Mouse (Mus musculus) liver, embryonic 15.5 days (tissue): ENCODE measurements around the gene Lamb1. TPM values are rescaled to one million over a fixed set of nuclear protein-coding genes. Genes with fewer than 3 reads are reported as not detected.

ENCODE experiments used
- ATAC-seq: fragments of 200-750 bp; cut with Nextera tagmentation; 2 replicates; pipeline ENCODE4 v1.8.0; 2017; ENCODE audit warnings: moderate number of reproducible peaks, mild to moderate bottlenecking, moderate library complexity; ENCODE audit not compliant: insufficient read depth
- H3K27ac ChIP-seq: fragments of 300-500 bp; sonication (generic); replicated peaks from 2 replicates; pipeline ENCODE4 v1.5.1; 2015; ENCODE audit warnings: mild to moderate bottlenecking, inconsistent platforms
- H3K27me3 ChIP-seq: fragments of 300-500 bp; sonication (generic); 2 replicates; pipeline ENCODE4 v1.6.1; 2015; ENCODE audit warnings: mild to moderate bottlenecking, inconsistent platforms
- H3K36me3 ChIP-seq: fragments of 300-500 bp; sonication (generic); replicated peaks from 2 replicates; pipeline ENCODE4 v1.6.1; 2015; ENCODE audit warnings: moderate library complexity, mild to moderate bottlenecking, inconsistent platforms
- H3K4me1 ChIP-seq: fragments of 300-500 bp; sonication (generic); replicated peaks from 2 replicates; pipeline ENCODE4 v1.6.1; 2015; ENCODE audit warnings: inconsistent platforms
- H3K4me2 ChIP-seq: fragments of 300-500 bp; sonication (generic); 2 replicates; pipeline ENCODE4 v1.6.1; 2015; ENCODE audit warnings: moderate library complexity, mild to moderate bottlenecking, inconsistent platforms
- H3K4me3 ChIP-seq: fragments of 300-500 bp; sonication (generic); replicated peaks from 2 replicates; pipeline ENCODE4 v1.5.1; 2015; ENCODE audit warnings: mild to moderate bottlenecking, inconsistent platforms
- H3K9ac ChIP-seq: fragments of 300-500 bp; sonication (generic); 2 replicates; pipeline ENCODE4 v1.6.1; 2015; ENCODE audit warnings: moderate library complexity, mild to moderate bottlenecking, inconsistent platforms
- H3K9me3 ChIP-seq: fragments of 300-500 bp; sonication (generic); replicated peaks from 2 replicates; pipeline ENCODE4 v1.6.1; 2016; ENCODE audit warnings: inconsistent platforms
- WGBS: fragments of 180-500 bp; shearing (Covaris S2); methylation state at CpG from one replicate; pipeline ENCODE4 v1.1.7; 2015; ENCODE audit warnings: mixed read lengths; ENCODE audit not compliant: insufficient replicate concordance; 5-methylcytosine and 5-hydroxymethylcytosine counted together
- polyA plus RNA-seq: library from polyadenylated mRNA; unstranded; fragments of >200 nt; fragmentation: Nextera tagmentation; extraction: Ambion mirVana; gene quantifications from 2 replicates; pipeline ENCODE4 v1.2.1, GENCODE M21; 2015

The Lamb1 gene
- polyA plus RNA-seq, result 3.8 and 4.0 TPM in 2 replicates

- Histone ChIP-seq H3K9me3 (no peaks in the 10 kb centered on the region), H3K27ac (no peak within 1 kb of the TSS), H3K4me2 (peak within 1 kb of the TSS; percentile 55), H3K27me3 (peaks cover 47% of the 10 kb centered on the region), H3K36me3 (no peaks in the 10 kb centered on the region), H3K4me3 (peak within 1 kb of the TSS; percentile 38), H3K4me1 (no peaks in the 10 kb centered on the region), H3K9ac (no peak within 1 kb of the TSS)
- ATAC-seq, result no peak
- WGBS, result under 1% methylated on average over 39 of the region's 39 CpGs
Measured at GRCm38 (mm10) chr12:31265005-31265721, at the start of gene Lamb1. Gene Lamb1 (plus strand): TSS chr12:31265234.

GRCm38 (mm10) chr12:31217232-31217631 is 47.8 kb upstream of the Lamb1 start:
- Histone ChIP-seq H3K4me2 (no peak overlapping the region), H3K9me3 (no peaks in the 10 kb centered on the region), H3K27me3 (no peaks in the 10 kb centered on the region), H3K4me3 (no peak overlapping the region), H3K27ac (no peak overlapping the region), H3K4me1 (no peaks in the 10 kb centered on the region), H3K9ac (no peak overlapping the region), H3K36me3 (no peaks in the 10 kb centered on the region)
- 76% methylated on average over 5 of the region's 5 CpGs for WGBS
- ATAC-seq, result no peak

GRCm38 (mm10) chr12:31218774-31219173 is 46.3 kb upstream of the Lamb1 start:
- no peak for ATAC-seq

GRCm38 (mm10) chr12:31221522-31221921 is 43.5 kb upstream of the Lamb1 start:
- Histone ChIP-seq H3K9me3 (no peaks in the 10 kb centered on the region), H3K27me3 (no peaks in the 10 kb centered on the region), H3K36me3 (no peaks in the 10 kb centered on the region), H3K27ac (no peak overlapping the region), H3K4me1 (no peaks in the 10 kb centered on the region), H3K4me3 (no peak overlapping the region), H3K4me2 (no peak overlapping the region), H3K9ac (no peak overlapping the region)
- WGBS, result 54% methylated on average over 6 of the region's 6 CpGs
- no peak for ATAC-seq

More at GRCm38 (mm10) chr12:31218774-31219173, 46.3 kb upstream of the Lamb1 start:
- Histone ChIP-seq H3K27me3 (no peaks in the 10 kb centered on the region), H3K9ac (no peak overlapping the region), H3K9me3 (no peaks in the 10 kb centered on the region), H3K4me3 (no peak overlapping the region), H3K4me1 (no peaks in the 10 kb centered on the region), H3K36me3 (no peaks in the 10 kb centered on the region), H3K27ac (no peak overlapping the region), H3K4me2 (no peak overlapping the region)
- 42% methylated on average over 3 of the region's 3 CpGs for WGBS

- Histone ChIP-seq H3K27me3 (no peaks in the 10 kb centered on the region), H3K4me1 (no peaks in the 10 kb centered on the region), H3K36me3 (no peaks in the 10 kb centered on the region), H3K9me3 (no peaks in the 10 kb centered on the region), H3K27ac (no peak overlapping the region), H3K9ac (no peak overlapping the region), H3K4me2 (no peak overlapping the region), H3K4me3 (no peak overlapping the region)
- ATAC-seq, result no peak
- 38% methylated on average over 2 of the region's 2 CpGs for WGBS
Measured at GRCm38 (mm10) chr12:31222282-31222681, 42.8 kb upstream of the Lamb1 start.

GRCm38 (mm10) chr12:31222741-31223140 is 42.3 kb upstream of the Lamb1 start:
- no peak overlapping the region for H3K4me3 ChIP-seq
- no peaks in the 10 kb centered on the region for H3K9me3 ChIP-seq
- no peak overlapping the region for H3K27ac ChIP-seq
- no peaks in the 10 kb centered on the region for H3K27me3 ChIP-seq
- ATAC-seq, result no peak
- H3K4me1 ChIP-seq, result no peaks in the 10 kb centered on the region
- 28% methylated on average over 3 of the region's 3 CpGs for WGBS
- no peak overlapping the region for H3K4me2 ChIP-seq
- no peaks in the 10 kb centered on the region for H3K36me3 ChIP-seq
- H3K9ac ChIP-seq, result no peak overlapping the region

GRCm38 (mm10) chr12:31225451-31225850 is 39.6 kb upstream of the Lamb1 start:
- H3K9ac ChIP-seq, result no peak overlapping the region
- no peak overlapping the region for H3K4me3 ChIP-seq
- H3K27me3 ChIP-seq, result no peaks in the 10 kb centered on the region
- ATAC-seq, result no peak
- H3K9me3 ChIP-seq, result no peaks in the 10 kb centered on the region
- H3K27ac ChIP-seq, result no peak overlapping the region
- H3K36me3 ChIP-seq, result no peaks in the 10 kb centered on the region
- H3K4me2 ChIP-seq, result no peak overlapping the region
- 55% methylated on average over 8 of the region's 8 CpGs for WGBS
- H3K4me1 ChIP-seq, result no peaks in the 10 kb centered on the region

- 70% methylated on average over 3 of the region's 3 CpGs for WGBS
- Histone ChIP-seq H3K4me3 (no peak overlapping the region), H3K9ac (no peak overlapping the region), H3K4me1 (no peaks in the 10 kb centered on the region), H3K27me3 (no peaks in the 10 kb centered on the region), H3K27ac (no peak overlapping the region), H3K36me3 (no peaks in the 10 kb centered on the region), H3K4me2 (no peak overlapping the region), H3K9me3 (no peaks in the 10 kb centered on the region)
- ATAC-seq, result no peak
Measured at GRCm38 (mm10) chr12:31227167-31227566, 37.9 kb upstream of the Lamb1 start.

- no peak for ATAC-seq
- no peak overlapping the region for H3K9ac ChIP-seq
- WGBS, result 54% methylated on average over 7 of the region's 7 CpGs
Measured at GRCm38 (mm10) chr12:31228878-31229277, 36.2 kb upstream of the Lamb1 start.

GRCm38 (mm10) chr12:31232635-31233034 is 32.4 kb upstream of the Lamb1 start:
- no peak overlapping the region for H3K4me2 ChIP-seq
- H3K4me1 ChIP-seq, result no peaks in the 10 kb centered on the region
- WGBS, result 45% methylated on average over 1 of the region's 1 CpGs
- no peak overlapping the region for H3K27ac ChIP-seq
- no peaks in the 10 kb centered on the region for H3K27me3 ChIP-seq
- H3K9ac ChIP-seq, result no peak overlapping the region
- no peaks in the 10 kb centered on the region for H3K9me3 ChIP-seq
- H3K36me3 ChIP-seq, result no peaks in the 10 kb centered on the region
- no peak overlapping the region for H3K4me3 ChIP-seq
- no peak for ATAC-seq

More at GRCm38 (mm10) chr12:31228878-31229277, 36.2 kb upstream of the Lamb1 start:
- H3K36me3 ChIP-seq, result no peaks in the 10 kb centered on the region
- H3K4me3 ChIP-seq, result no peak overlapping the region
- H3K27ac ChIP-seq, result no peak overlapping the region
- no peaks in the 10 kb centered on the region for H3K27me3 ChIP-seq
- no peak overlapping the region for H3K4me2 ChIP-seq
- no peaks in the 10 kb centered on the region for H3K4me1 ChIP-seq
- no peaks in the 10 kb centered on the region for H3K9me3 ChIP-seq

- H3K27me3 ChIP-seq, result no peaks in the 10 kb centered on the region
Measured at GRCm38 (mm10) chr12:31235018-31235417, 30.0 kb upstream of the Lamb1 start.

More at GRCm38 (mm10) chr12:31235018-31235417, 30.0 kb upstream of the Lamb1 start:
- WGBS, result 69% methylated on average over 6 of the region's 6 CpGs
- H3K9ac ChIP-seq, result no peak overlapping the region
- no peak overlapping the region for H3K4me2 ChIP-seq
- H3K27ac ChIP-seq, result no peak overlapping the region
- H3K4me3 ChIP-seq, result no peak overlapping the region
- ATAC-seq, result no peak
- H3K36me3 ChIP-seq, result no peaks in the 10 kb centered on the region
- no peaks in the 10 kb centered on the region for H3K9me3 ChIP-seq
- no peaks in the 10 kb centered on the region for H3K4me1 ChIP-seq
